In genomic region chr9:24770149-24770940, GRCm38 (mm10) we compare ENCODE assay signal across 8 mouse cellular contexts. TPM values are rescaled to one million over a fixed set of nuclear protein-coding genes. Genes with fewer than 3 reads are reported as not detected.
DNase-seq lines count a peak whose midpoint lies in the region; ATAC-seq and TF ChIP-seq lines count a peak whose summit lies in the region.

No protein-coding gene starts in this region.

- no peak for TF ChIP-seq POLR2A in lung, adult 2 months (IDR thresholded peaks at IDR 0.05; ENCODE audit: borderline replicate concordance, extremely low read depth, low read depth, low read length)

- H3K4me2 ChIP-seq in lung, embryonic 16.5 days (ENCODE audit: low read depth, low read length) = peak overlapping the region; percentile 34
- H3K4me2 ChIP-seq in limb, embryonic 12.5 days = peak overlapping the region; percentile 48
- peak overlapping the region; percentile 26 for H3K4me2 ChIP-seq in stomach, embryonic 14.5 days (replicated peaks; ENCODE audit: low read depth, low read length)

- H3K36me3 ChIP-seq in lung, embryonic 16.5 days (ENCODE audit: control insufficient read depth, insufficient read depth, low read length) = no peaks in the 10 kb centered on the region
- H3K36me3 ChIP-seq in limb, embryonic 12.5 days = no peaks in the 10 kb centered on the region
- H3K36me3 ChIP-seq in stomach, embryonic 14.5 days (ENCODE audit: control insufficient read depth, insufficient read depth, low read length) = no peaks in the 10 kb centered on the region

- H3K9ac ChIP-seq in lung, embryonic 16.5 days (ENCODE audit: low read length) = no peak overlapping the region
- H3K9ac ChIP-seq in limb, embryonic 12.5 days (replicated peaks) = no peak overlapping the region
- H3K9ac ChIP-seq in stomach, embryonic 14.5 days (replicated peaks; ENCODE audit: low read depth, low read length) = no peak overlapping the region

- no peak overlapping the region for H3K27ac ChIP-seq in lung, embryonic 16.5 days (ENCODE audit: low read length)
- H3K27ac ChIP-seq in limb, embryonic 12.5 days = no peak overlapping the region
- no peak overlapping the region for H3K27ac ChIP-seq in stomach, embryonic 14.5 days (ENCODE audit: low read length)

- WGBS in lung, embryonic 16.5 days = 3% methylated on average over 41 of the region's 41 CpGs
- WGBS in lung, adult 2 months = 4% methylated on average over 41 of the region's 41 CpGs
- WGBS in limb, embryonic 12.5 days = under 1% methylated on average over 41 of the region's 41 CpGs
- WGBS in stomach, embryonic 14.5 days = 2% methylated on average over 41 of the region's 41 CpGs

- DNase-seq in lung, adult 2 months = no peak
- DNase-seq in left cerebral cortex, postnatal 4 days = no peak
- DNase-seq in cerebellum, postnatal 25 days = no peak
- no peak for DNase-seq in kidney, postnatal 14 days

- H3K27me3 ChIP-seq in lung, embryonic 16.5 days (ENCODE audit: control insufficient read depth, insufficient read depth, low read depth, low read length) = peaks cover 68% of the 10 kb centered on the region
- peaks cover 80% of the 10 kb centered on the region for H3K27me3 ChIP-seq in limb, embryonic 12.5 days
- peaks cover 64% of the 10 kb centered on the region for H3K27me3 ChIP-seq in stomach, embryonic 14.5 days (ENCODE audit: control insufficient read depth, insufficient read depth, low read length)

- H3K4me1 ChIP-seq in lung, embryonic 16.5 days (replicated peaks; ENCODE audit: control insufficient read depth, insufficient read depth, low read length) = peaks cover 14% of the 10 kb centered on the region
- H3K4me1 ChIP-seq in lung, adult 2 months (ENCODE audit: control insufficient read depth, insufficient read depth, low read length) = peaks cover 4% of the 10 kb centered on the region; the same call in 1 of the 2 replicates
- H3K4me1 ChIP-seq in limb, embryonic 12.5 days (replicated peaks) = peaks cover 18% of the 10 kb centered on the region
- H3K4me1 ChIP-seq in stomach, embryonic 14.5 days (ENCODE audit: control insufficient read depth, insufficient read depth, low read length) = no peaks in the 10 kb centered on the region; the same call in 1 of the 2 replicates

- no peaks in the 10 kb centered on the region for H3K9me3 ChIP-seq in lung, embryonic 16.5 days (ENCODE audit: control insufficient read depth, low read length)
- H3K9me3 ChIP-seq in limb, embryonic 12.5 days = no peaks in the 10 kb centered on the region
- no peaks in the 10 kb centered on the region for H3K9me3 ChIP-seq in stomach, embryonic 14.5 days (ENCODE audit: control insufficient read depth, low read depth, low read length)

- intact Hi-C loops in left cerebral cortex, postnatal 4 days (cut with DNase I) = loop anchor here (10.0 kb wide), 1 partner anchor 254 kb away; no protein-coding TSS in a partner anchor

- H3K4me3 ChIP-seq in lung, embryonic 16.5 days (ENCODE audit: low read length) = peak overlapping the region; percentile 37
- H3K4me3 ChIP-seq in lung, adult 2 months (replicated peaks; ENCODE audit: extremely low read depth, low read depth, low read length) = no peak overlapping the region
- peak overlapping the region; percentile 26 for H3K4me3 ChIP-seq in limb, embryonic 12.5 days (replicated peaks)
- H3K4me3 ChIP-seq in stomach, embryonic 14.5 days (ENCODE audit: low read depth, low read length) = peak overlapping the region; percentile 19

- ATAC-seq in lung, embryonic 16.5 days (ENCODE audit: low read depth) = no peak
- peak; percentile 81 for ATAC-seq in granulocyte monocyte progenitor cell, adult 5-6 weeks (replicated peaks; ENCODE audit: poor library complexity, severe bottlenecking)
- no peak for ATAC-seq in limb, embryonic 12.5 days (ENCODE audit: insufficient number of reproducible peaks, insufficient read depth, low FRiP score, low TSS enrichment, low read depth)
- no peak for ATAC-seq in stomach, embryonic 14.5 days (ENCODE audit: insufficient number of reproducible peaks, insufficient read depth, low FRiP score, low read depth)

- TF ChIP-seq CTCF in lung, adult 2 months (IDR thresholded peaks at IDR 0.05; ENCODE audit: insufficient read depth, low read length) = no peak

RNA-seq across cellular contexts. Expression of gene Tbx20, which starts 3.8 kb away (rescaled TPM):
- 2.3 and 4.5 TPM in 2 replicates for polyA plus RNA-seq in lung, embryonic 16.5 days (2015; fragmentation: Nextera tagmentation; extraction: Ambion mirVana)
- 1.6 and 1.8 TPM in 2 replicates for polyA plus RNA-seq in lung, adult 2 months (2012; rRNA removed)
- not detected in 2 replicates for total RNA-seq in granulocyte monocyte progenitor cell, adult 5-6 weeks (2014; fragmentation: Nextera tagmentation)
- not detected in 2 replicates for total RNA-seq in granulocyte monocyte progenitor cell, adult 5-6 weeks (2017)
- 0.13 TPM in 1 of 2 replicates, not detected in the other for polyA plus RNA-seq in limb, embryonic 12.5 days (2016; fragmentation: Nextera tagmentation; extraction: Ambion mirVana)
- polyA plus RNA-seq in stomach, embryonic 14.5 days (2014; fragmentation: Nextera tagmentation; extraction: Ambion mirVana) = 0.19 and 0.57 TPM in 2 replicates
- not detected for total RNA-seq in left cerebral cortex, postnatal 4 days (2021)
